Mouse (Mus musculus): Measurements from ENCODE around the gene C1qa. TPM values are rescaled to one million over a fixed set of nuclear protein-coding genes. Genes with fewer than 3 reads are reported as not detected.

C1qa gene
- polyA plus RNA-seq, 1 experiment: 1,983 TPM

DNA sequence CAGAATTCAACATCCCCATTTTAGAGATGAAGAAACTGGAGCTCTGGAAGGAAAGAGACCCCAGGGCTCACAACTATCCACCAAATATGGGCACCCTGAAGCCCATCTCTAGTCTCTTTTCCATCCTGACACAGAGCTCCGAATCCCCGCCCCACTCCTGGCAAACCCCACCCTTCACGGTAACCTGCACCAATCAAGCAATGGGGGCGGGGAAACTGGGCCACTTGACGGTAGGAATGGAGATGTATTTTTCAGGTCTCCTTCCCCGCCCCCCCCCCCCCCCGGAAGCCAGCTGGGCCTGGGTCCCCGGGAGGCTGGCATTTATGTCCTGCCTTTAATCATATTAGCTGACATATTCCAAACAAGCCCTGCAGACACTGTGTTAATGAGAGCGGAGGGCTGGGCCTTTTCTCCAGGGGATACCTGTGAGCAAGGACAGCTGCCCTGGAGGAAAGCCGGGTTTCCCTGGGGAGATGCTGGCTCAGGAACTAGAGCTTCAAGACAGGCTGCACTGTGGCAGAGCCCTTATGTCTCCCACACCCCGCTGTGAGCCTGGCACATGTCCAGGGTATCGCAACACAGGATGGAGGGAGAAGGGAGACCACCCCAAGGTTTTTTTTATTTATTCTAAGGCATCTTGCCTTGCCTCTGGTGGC, 30.8 kb downstream of the C1qa start:
- Histone ChIP-seq H3K27ac (ENCODE audit: insufficient read depth, low read depth, low read length) (no peak overlapping the region), H3K4me1 (ENCODE audit: control insufficient read depth, insufficient read depth, low read length) (no peaks in the 10 kb centered on the region), H3K4me3 (ENCODE audit: insufficient read depth, low read length) (no peak overlapping the region)
- TF ChIP-seq CTCF (IDR thresholded peaks at IDR 0.05; ENCODE audit: low read depth, low read length): no peak
- no peak for TF ChIP-seq POLR2A (IDR thresholded peaks at IDR 0.05; ENCODE audit: borderline replicate concordance, low read depth, low read length)

- no peak overlapping the region for H3K4me3 ChIP-seq (ENCODE audit: insufficient read depth, low read length)
- H3K27ac ChIP-seq (ENCODE audit: insufficient read depth, low read depth, low read length): no peak overlapping the region
- no peak for TF ChIP-seq CTCF (IDR thresholded peaks at IDR 0.05; ENCODE audit: low read depth, low read length)
- TF ChIP-seq POLR2A (IDR thresholded peaks at IDR 0.05; ENCODE audit: borderline replicate concordance, low read depth, low read length): no peak
- H3K4me1 ChIP-seq (ENCODE audit: control insufficient read depth, insufficient read depth, low read length): no peaks in the 10 kb centered on the region
Measured at GRCm38 (mm10) chr4:136865531-136865930, 33.1 kb downstream of the C1qa start.

DNA sequence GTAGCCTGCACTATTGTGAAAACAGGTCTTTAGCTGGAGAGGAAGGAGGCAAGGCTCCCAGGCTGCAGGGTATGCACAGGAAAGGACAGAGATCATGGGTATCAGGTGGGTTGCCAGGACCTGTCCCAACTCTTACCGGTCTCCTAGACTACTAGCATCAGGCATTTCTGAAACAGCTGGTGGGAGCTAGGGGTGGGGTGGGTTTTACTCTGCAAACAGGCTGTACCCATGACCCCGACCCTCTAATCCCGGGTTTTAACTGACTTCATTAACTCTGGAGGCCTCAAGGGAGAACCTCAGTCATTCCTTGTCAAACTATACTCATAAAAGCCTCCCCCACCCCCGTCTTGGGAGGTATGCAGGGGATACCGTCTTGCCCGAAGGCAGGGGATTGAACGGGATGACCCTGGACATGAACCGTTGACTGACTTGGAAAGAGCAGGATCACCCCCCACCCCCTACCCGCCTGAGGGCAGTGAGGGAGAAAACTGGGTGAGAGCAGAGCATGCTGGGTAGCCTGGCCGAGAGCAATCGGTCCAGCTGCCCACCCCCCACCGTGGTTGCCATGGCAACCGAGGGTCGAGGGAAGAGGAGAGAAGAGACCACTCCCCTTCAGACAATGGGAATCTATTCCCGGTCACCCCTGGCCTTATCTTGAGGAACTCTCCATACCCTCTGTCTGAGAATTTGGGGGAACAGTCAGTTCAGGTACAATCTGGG, 33.7 kb downstream of the C1qa start:
- Histone ChIP-seq H3K27ac (ENCODE audit: insufficient read depth, low read depth, low read length) (no peak overlapping the region), H3K4me3 (ENCODE audit: insufficient read depth, low read length) (no peak overlapping the region), H3K4me1 (ENCODE audit: control insufficient read depth, insufficient read depth, low read length) (no peaks in the 10 kb centered on the region)
- TF ChIP-seq POLR2A (IDR thresholded peaks at IDR 0.05; ENCODE audit: borderline replicate concordance, low read depth, low read length): no peak

GRCm38 (mm10) chr4:136863517-136863916, 35.1 kb downstream of the C1qa start:
- no peak for TF ChIP-seq POLR2A (IDR thresholded peaks at IDR 0.05; ENCODE audit: borderline replicate concordance, low read depth, low read length)
- TF ChIP-seq CTCF (IDR thresholded peaks at IDR 0.05; ENCODE audit: low read depth, low read length): no peak
- no peak overlapping the region for H3K27ac ChIP-seq (ENCODE audit: insufficient read depth, low read depth, low read length)
- no peak overlapping the region for H3K4me3 ChIP-seq (ENCODE audit: insufficient read depth, low read length)
- H3K4me1 ChIP-seq (ENCODE audit: control insufficient read depth, insufficient read depth, low read length): no peaks in the 10 kb centered on the region

- H3K4me1 ChIP-seq (ENCODE audit: control insufficient read depth, insufficient read depth, low read length): no peaks in the 10 kb centered on the region
- no peak overlapping the region for H3K27ac ChIP-seq (ENCODE audit: insufficient read depth, low read depth, low read length)
- no peak overlapping the region for H3K4me3 ChIP-seq (ENCODE audit: insufficient read depth, low read length)
- TF ChIP-seq CTCF (IDR thresholded peaks at IDR 0.05; ENCODE audit: low read depth, low read length): no peak
- no peak for TF ChIP-seq POLR2A (IDR thresholded peaks at IDR 0.05; ENCODE audit: borderline replicate concordance, low read depth, low read length)
Measured at GRCm38 (mm10) chr4:136862411-136862810, 36.2 kb downstream of the C1qa start.

GRCm38 (mm10) chr4:136861806-136862205, 36.8 kb downstream of the C1qa start:
- TF ChIP-seq CTCF (IDR thresholded peaks at IDR 0.05; ENCODE audit: low read depth, low read length) (no peak), POLR2A (IDR thresholded peaks at IDR 0.05; ENCODE audit: borderline replicate concordance, low read depth, low read length) (no peak)
- Histone ChIP-seq H3K27ac (ENCODE audit: insufficient read depth, low read depth, low read length) (no peak overlapping the region), H3K4me1 (ENCODE audit: control insufficient read depth, insufficient read depth, low read length) (no peaks in the 10 kb centered on the region), H3K4me3 (ENCODE audit: insufficient read depth, low read length) (no peak overlapping the region)

DNA sequence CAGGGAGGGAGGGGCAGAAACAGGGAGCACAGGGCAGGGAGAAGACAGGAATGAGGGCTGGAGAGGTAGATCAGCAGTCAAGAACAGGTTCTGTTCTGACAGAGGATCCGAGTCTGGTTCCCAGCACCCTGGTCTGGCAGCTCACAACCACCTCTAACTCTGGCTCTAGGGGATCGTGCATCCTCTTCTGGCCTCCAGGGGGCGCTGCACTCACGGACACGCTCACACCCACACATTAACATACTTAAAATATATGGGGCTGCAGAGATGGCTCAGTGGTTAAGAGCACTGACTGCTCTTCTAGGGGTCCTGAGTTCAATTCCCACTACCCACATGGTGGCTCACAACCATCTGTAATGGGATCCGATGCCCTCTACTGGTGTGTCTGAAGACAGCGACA, 38.6 kb downstream of the C1qa start:
- no peaks in the 10 kb centered on the region for H3K4me1 ChIP-seq (ENCODE audit: control insufficient read depth, insufficient read depth, low read length)
- H3K4me3 ChIP-seq (ENCODE audit: insufficient read depth, low read length): no peak overlapping the region
- no peak for TF ChIP-seq POLR2A (IDR thresholded peaks at IDR 0.05; ENCODE audit: borderline replicate concordance, low read depth, low read length)
- TF ChIP-seq CTCF (IDR thresholded peaks at IDR 0.05; ENCODE audit: low read depth, low read length): peak; percentile 26; the same call in 1 of the 2 replicates
- no peak overlapping the region for H3K27ac ChIP-seq (ENCODE audit: insufficient read depth, low read depth, low read length)

GRCm38 (mm10) chr4:136855081-136855480, 43.5 kb downstream of the C1qa start:
- H3K4me1 ChIP-seq (ENCODE audit: control insufficient read depth, insufficient read depth, low read length): no peaks in the 10 kb centered on the region
- H3K27ac ChIP-seq (ENCODE audit: insufficient read depth, low read depth, low read length): no peak overlapping the region
- H3K4me3 ChIP-seq (ENCODE audit: insufficient read depth, low read length): no peak overlapping the region
- TF ChIP-seq CTCF (IDR thresholded peaks at IDR 0.05; ENCODE audit: low read depth, low read length) (0 out of 2 replicates have a peak, but pooled peaks have one; percentile 11), POLR2A (IDR thresholded peaks at IDR 0.05; ENCODE audit: borderline replicate concordance, low read depth, low read length) (no peak)

GRCm38 (mm10) chr4:136852989-136853388, 45.6 kb downstream of the C1qa start:
- no peak overlapping the region for H3K4me3 ChIP-seq (ENCODE audit: insufficient read depth, low read length)
- TF ChIP-seq POLR2A (IDR thresholded peaks at IDR 0.05; ENCODE audit: borderline replicate concordance, low read depth, low read length): no peak
- no peak for TF ChIP-seq CTCF (IDR thresholded peaks at IDR 0.05; ENCODE audit: low read depth, low read length)
- H3K27ac ChIP-seq (ENCODE audit: insufficient read depth, low read depth, low read length): no peak overlapping the region
- H3K4me1 ChIP-seq (ENCODE audit: control insufficient read depth, insufficient read depth, low read length): no peaks in the 10 kb centered on the region

- Histone ChIP-seq H3K4me1 (ENCODE audit: control insufficient read depth, insufficient read depth, low read length) (no peaks in the 10 kb centered on the region), H3K27ac (ENCODE audit: insufficient read depth, low read depth, low read length) (no peak overlapping the region), H3K4me3 (ENCODE audit: insufficient read depth, low read length) (no peak overlapping the region)
- TF ChIP-seq CTCF (IDR thresholded peaks at IDR 0.05; ENCODE audit: low read depth, low read length): no peak
- no peak for TF ChIP-seq POLR2A (IDR thresholded peaks at IDR 0.05; ENCODE audit: borderline replicate concordance, low read depth, low read length)
Measured at GRCm38 (mm10) chr4:136852119-136852518, 46.5 kb downstream of the C1qa start.

All from bone marrow macrophage, adult 2 months (primary cell).